Mouse (Mus musculus): Measurements from ENCODE around the gene 9330161L09Rik. TPM values are rescaled to one million over a fixed set of nuclear protein-coding genes. Genes with fewer than 3 reads are reported as not detected.

Gene 9330161L09Rik
- polyA plus RNA-seq (2015; fragmentation: Nextera tagmentation; extraction: Ambion mirVana): 0.14 and 0.20 TPM in 2 replicates

GRCm38 (mm10) chr12:103407720-103408119, at the start of gene 9330161L09Rik:
Gene 9330161L09Rik (minus strand): TSS chr12:103407820.

GRCm38 (mm10) chr12:103457140-103457539, 49.5 kb upstream of the 9330161L09Rik start, which contains the start of gene Ifi27l2b:
Gene Ifi27l2b (minus strand): TSS chr12:103457223.

GRCm38 (mm10) chr12:103443524-103443923, 35.9 kb upstream of the 9330161L09Rik start, which contains the start of gene Ifi27l2a:
Gene Ifi27l2a (minus strand): TSS chr12:103443680.

GRCm38 (mm10) chr12:103433986-103434731, 26.5 kb upstream of the 9330161L09Rik start, which contains the start of gene Ifi27:
Gene Ifi27 (plus strand): TSS chr12:103434211.

GRCm38 (mm10) chr12:103425729-103426470, 18.3 kb upstream of the 9330161L09Rik start, which contains the start of gene Ddx24:
Gene Ddx24 (minus strand): TSS chr12:103425830.

GRCm38 (mm10) chr12:103388505-103389347, 18.9 kb downstream of the 9330161L09Rik start, which contains the start of gene Otub2:
Gene Otub2 (plus strand): TSS chr12:103388682.

Other genes with a start within 250 kb of the 9330161L09Rik start
- gene Prima1, start 165.7 kb downstream of the 9330161L09Rik start, polyA plus RNA-seq (2015; fragmentation: Nextera tagmentation; extraction: Ambion mirVana): 4.0 and 8.4 TPM in 2 replicates
- gene Fam181a, start 96.8 kb downstream of the 9330161L09Rik start, polyA plus RNA-seq (2015; fragmentation: Nextera tagmentation; extraction: Ambion mirVana): 0.12 and 0.30 TPM in 2 replicates
- gene Asb2, start 51.8 kb downstream of the 9330161L09Rik start, polyA plus RNA-seq (2015; fragmentation: Nextera tagmentation; extraction: Ambion mirVana): 0.60 and 1.5 TPM in 2 replicates
- gene Otub2, start 19.1 kb downstream of the 9330161L09Rik start, polyA plus RNA-seq (2015; fragmentation: Nextera tagmentation; extraction: Ambion mirVana): 4.8 and 5.4 TPM in 2 replicates
- 80.4 and 108 TPM in 2 replicates for gene Ddx24, start 18.0 kb upstream of the 9330161L09Rik start, polyA plus RNA-seq (2015; fragmentation: Nextera tagmentation; extraction: Ambion mirVana)
- gene Ifi27, start 26.4 kb upstream of the 9330161L09Rik start, polyA plus RNA-seq (2015; fragmentation: Nextera tagmentation; extraction: Ambion mirVana): 467 and 633 TPM in 2 replicates
- 213 and 463 TPM in 2 replicates for gene Ifi27l2a, start 35.9 kb upstream of the 9330161L09Rik start, polyA plus RNA-seq (2015; fragmentation: Nextera tagmentation; extraction: Ambion mirVana)
- gene Ifi27l2b, start 49.4 kb upstream of the 9330161L09Rik start, polyA plus RNA-seq (2015; fragmentation: Nextera tagmentation; extraction: Ambion mirVana): 0.25 and 1.2 TPM in 2 replicates
- 1.2 and 1.5 TPM in 2 replicates for gene Ppp4r4, start 124.5 kb upstream of the 9330161L09Rik start, polyA plus RNA-seq (2015; fragmentation: Nextera tagmentation; extraction: Ambion mirVana)
- 1.3 and 1.5 TPM in 2 replicates for gene Serpina10, start 223.6 kb upstream of the 9330161L09Rik start, polyA plus RNA-seq (2015; fragmentation: Nextera tagmentation; extraction: Ambion mirVana)
- 0.65 and 0.69 TPM in 2 replicates for gene Serpina6, start 249.4 kb upstream of the 9330161L09Rik start, polyA plus RNA-seq (2015; fragmentation: Nextera tagmentation; extraction: Ambion mirVana)